Mouse (Mus musculus): ENCODE results near the gene Haao. TPM values are rescaled to one million over a fixed set of nuclear protein-coding genes. Genes with fewer than 3 reads are reported as not detected.

Gene Haao
- polyA plus RNA-seq, 1 experiment from 2014 or later: 0.72 TPM

- Histone ChIP-seq H3K9me3 (ENCODE audit: control insufficient read depth, low read length) (no peaks in the 10 kb centered on the region), H3K27me3 (ENCODE audit: control insufficient read depth, insufficient read depth, low read length) (no peaks in the 10 kb centered on the region), H3K4me1 (ENCODE audit: control insufficient read depth, insufficient read depth, low read length) (no peaks in the 10 kb centered on the region), H3K36me3 (ENCODE audit: control insufficient read depth, insufficient read depth, low read length) (no peaks in the 10 kb centered on the region), H3K27ac (ENCODE audit: low read depth, low read length) (no peak overlapping the region), H3K4me2 (replicated peaks; ENCODE audit: low read depth, low read length) (no peak overlapping the region), H3K4me3 (ENCODE audit: low read length) (no peak overlapping the region), H3K9ac (ENCODE audit: low read depth, low read length) (no peak overlapping the region)
- 58% methylated on average over 3 of the region's 3 CpGs for WGBS
- no peak for ATAC-seq (ENCODE audit: low FRiP score, low TSS enrichment)
These were observed 11.7 kb downstream of the Haao start for GRCm38 (mm10) chr17:83836048-83836447.

- no peaks in the 10 kb centered on the region for H3K36me3 ChIP-seq (ENCODE audit: control insufficient read depth, insufficient read depth, low read length)
- no peak overlapping the region for H3K4me2 ChIP-seq (replicated peaks; ENCODE audit: low read depth, low read length)
- ATAC-seq (ENCODE audit: low FRiP score, low TSS enrichment): no peak
- H3K9ac ChIP-seq (ENCODE audit: low read depth, low read length): no peak overlapping the region
- H3K27me3 ChIP-seq (ENCODE audit: control insufficient read depth, insufficient read depth, low read length): no peaks in the 10 kb centered on the region
- no peak overlapping the region for H3K4me3 ChIP-seq (ENCODE audit: low read length)
- H3K9me3 ChIP-seq (ENCODE audit: control insufficient read depth, low read length): no peaks in the 10 kb centered on the region
- 53% methylated on average over 4 of the region's 4 CpGs for WGBS
- no peaks in the 10 kb centered on the region for H3K4me1 ChIP-seq (ENCODE audit: control insufficient read depth, insufficient read depth, low read length)
- H3K27ac ChIP-seq (ENCODE audit: low read depth, low read length): no peak overlapping the region
These were observed 13.6 kb downstream of the Haao start for GRCm38 (mm10) chr17:83834120-83834519.

- H3K4me2 ChIP-seq (replicated peaks; ENCODE audit: low read depth, low read length): no peak overlapping the region
- H3K9me3 ChIP-seq (ENCODE audit: control insufficient read depth, low read length): no peaks in the 10 kb centered on the region
- 93% methylated on average over 4 of the region's 4 CpGs for WGBS
- no peaks in the 10 kb centered on the region for H3K27me3 ChIP-seq (ENCODE audit: control insufficient read depth, insufficient read depth, low read length)
- H3K4me1 ChIP-seq (ENCODE audit: control insufficient read depth, insufficient read depth, low read length): no peaks in the 10 kb centered on the region
- H3K27ac ChIP-seq (ENCODE audit: low read depth, low read length): no peak overlapping the region
- no peak overlapping the region for H3K9ac ChIP-seq (ENCODE audit: low read depth, low read length)
- no peak for ATAC-seq (ENCODE audit: low FRiP score, low TSS enrichment)
- H3K4me3 ChIP-seq (ENCODE audit: low read length): no peak overlapping the region
- H3K36me3 ChIP-seq (ENCODE audit: control insufficient read depth, insufficient read depth, low read length): no peaks in the 10 kb centered on the region
These were observed 17.0 kb downstream of the Haao start for GRCm38 (mm10) chr17:83830616-83831292.

GRCm38 (mm10) chr17:83829356-83829755, 18.4 kb downstream of the Haao start:
- no peaks in the 10 kb centered on the region for H3K9me3 ChIP-seq (ENCODE audit: control insufficient read depth, low read length)
- WGBS: 49% methylated on average over 3 of the region's 3 CpGs
- no peaks in the 10 kb centered on the region for H3K36me3 ChIP-seq (ENCODE audit: control insufficient read depth, insufficient read depth, low read length)

GRCm38 (mm10) chr17:83823835-83824234, 23.9 kb downstream of the Haao start:
- Histone ChIP-seq H3K9me3 (ENCODE audit: control insufficient read depth, low read length) (no peaks in the 10 kb centered on the region), H3K27ac (ENCODE audit: low read depth, low read length) (no peak overlapping the region), H3K4me3 (ENCODE audit: low read length) (no peak overlapping the region), H3K36me3 (ENCODE audit: control insufficient read depth, insufficient read depth, low read length) (no peaks in the 10 kb centered on the region), H3K27me3 (ENCODE audit: control insufficient read depth, insufficient read depth, low read length) (no peaks in the 10 kb centered on the region), H3K4me2 (replicated peaks; ENCODE audit: low read depth, low read length) (no peak overlapping the region), H3K4me1 (ENCODE audit: control insufficient read depth, insufficient read depth, low read length) (peaks cover 14% of the 10 kb centered on the region), H3K9ac (ENCODE audit: low read depth, low read length) (no peak overlapping the region)
- ATAC-seq (ENCODE audit: low FRiP score, low TSS enrichment): 0 out of 2 replicates have a peak, but pooled peaks have one; percentile 21
- 79% methylated on average over 7 of the region's 7 CpGs for WGBS

More at GRCm38 (mm10) chr17:83829356-83829755, 18.4 kb downstream of the Haao start:
- no peak overlapping the region for H3K27ac ChIP-seq (ENCODE audit: low read depth, low read length)
- H3K9ac ChIP-seq (ENCODE audit: low read depth, low read length): no peak overlapping the region
- no peak overlapping the region for H3K4me2 ChIP-seq (replicated peaks; ENCODE audit: low read depth, low read length)
- no peak for ATAC-seq (ENCODE audit: low FRiP score, low TSS enrichment)
- no peak overlapping the region for H3K4me3 ChIP-seq (ENCODE audit: low read length)
- no peaks in the 10 kb centered on the region for H3K4me1 ChIP-seq (ENCODE audit: control insufficient read depth, insufficient read depth, low read length)
- H3K27me3 ChIP-seq (ENCODE audit: control insufficient read depth, insufficient read depth, low read length): no peaks in the 10 kb centered on the region

- no peaks in the 10 kb centered on the region for H3K9me3 ChIP-seq (ENCODE audit: control insufficient read depth, low read length)
- ATAC-seq (ENCODE audit: low FRiP score, low TSS enrichment): no peak
- 94% methylated on average over 3 of the region's 3 CpGs for WGBS
- H3K9ac ChIP-seq (ENCODE audit: low read depth, low read length): no peak overlapping the region
- H3K27me3 ChIP-seq (ENCODE audit: control insufficient read depth, insufficient read depth, low read length): no peaks in the 10 kb centered on the region
- H3K36me3 ChIP-seq (ENCODE audit: control insufficient read depth, insufficient read depth, low read length): no peaks in the 10 kb centered on the region
- no peak overlapping the region for H3K4me3 ChIP-seq (ENCODE audit: low read length)
- no peak overlapping the region for H3K27ac ChIP-seq (ENCODE audit: low read depth, low read length)
- no peak overlapping the region for H3K4me2 ChIP-seq (replicated peaks; ENCODE audit: low read depth, low read length)
- H3K4me1 ChIP-seq (ENCODE audit: control insufficient read depth, insufficient read depth, low read length): peaks cover 14% of the 10 kb centered on the region
These were observed 25.9 kb downstream of the Haao start for GRCm38 (mm10) chr17:83821876-83822275.

- no peak for ATAC-seq (ENCODE audit: low FRiP score, low TSS enrichment)
- Histone ChIP-seq H3K9ac (ENCODE audit: low read depth, low read length) (no peak overlapping the region), H3K9me3 (ENCODE audit: control insufficient read depth, low read length) (no peaks in the 10 kb centered on the region), H3K27ac (ENCODE audit: low read depth, low read length) (no peak overlapping the region), H3K27me3 (ENCODE audit: control insufficient read depth, insufficient read depth, low read length) (no peaks in the 10 kb centered on the region), H3K4me1 (ENCODE audit: control insufficient read depth, insufficient read depth, low read length) (peaks cover 14% of the 10 kb centered on the region), H3K36me3 (ENCODE audit: control insufficient read depth, insufficient read depth, low read length) (no peaks in the 10 kb centered on the region), H3K4me3 (ENCODE audit: low read length) (no peak overlapping the region), H3K4me2 (replicated peaks; ENCODE audit: low read depth, low read length) (no peak overlapping the region)
- 84% methylated on average over 5 of the region's 5 CpGs for WGBS
These were observed 27.1 kb downstream of the Haao start for GRCm38 (mm10) chr17:83820701-83821100.

- Histone ChIP-seq H3K4me1 (ENCODE audit: control insufficient read depth, insufficient read depth, low read length) (peaks cover 14% of the 10 kb centered on the region), H3K4me2 (replicated peaks; ENCODE audit: low read depth, low read length) (no peak overlapping the region), H3K9me3 (ENCODE audit: control insufficient read depth, low read length) (no peaks in the 10 kb centered on the region), H3K27ac (ENCODE audit: low read depth, low read length) (no peak overlapping the region), H3K9ac (ENCODE audit: low read depth, low read length) (no peak overlapping the region), H3K4me3 (ENCODE audit: low read length) (no peak overlapping the region), H3K27me3 (ENCODE audit: control insufficient read depth, insufficient read depth, low read length) (no peaks in the 10 kb centered on the region), H3K36me3 (ENCODE audit: control insufficient read depth, insufficient read depth, low read length) (no peaks in the 10 kb centered on the region)
- WGBS: 62% methylated on average over 8 of the region's 8 CpGs
- ATAC-seq (ENCODE audit: low FRiP score, low TSS enrichment): no peak
These were observed 28.3 kb downstream of the Haao start for GRCm38 (mm10) chr17:83819503-83819902.

GRCm38 (mm10) chr17:83816996-83817395, 30.8 kb downstream of the Haao start:
- Histone ChIP-seq H3K9me3 (ENCODE audit: control insufficient read depth, low read length) (no peaks in the 10 kb centered on the region), H3K4me2 (replicated peaks; ENCODE audit: low read depth, low read length) (no peak overlapping the region), H3K36me3 (ENCODE audit: control insufficient read depth, insufficient read depth, low read length) (no peaks in the 10 kb centered on the region; the same call in 1 of the 2 replicates), H3K27ac (ENCODE audit: low read depth, low read length) (no peak overlapping the region), H3K9ac (ENCODE audit: low read depth, low read length) (no peak overlapping the region), H3K27me3 (ENCODE audit: control insufficient read depth, insufficient read depth, low read length) (no peaks in the 10 kb centered on the region), H3K4me1 (ENCODE audit: control insufficient read depth, insufficient read depth, low read length) (0 out of 2 replicates have a peak, but pooled peaks cover 3% of the 10 kb centered on the region), H3K4me3 (ENCODE audit: low read length) (no peak overlapping the region)
- WGBS: 54% methylated on average over 7 of the region's 7 CpGs
- ATAC-seq (ENCODE audit: low FRiP score, low TSS enrichment): peak; percentile 29; the same call in 1 of the 2 replicates

Data from kidney, embryonic 14.5 days (tissue).